Comparison of ENCODE assay signal across 8 mouse cellular contexts in genomic region chr14:61682721-61683355, GRCm38 (mm10).
DNase-seq lines count a peak whose midpoint lies in the region; TF ChIP-seq lines count a peak whose summit lies in the region.

No protein-coding gene starts in this region.

- peak; percentile 12; the same call in 1 of the 2 replicates for TF ChIP-seq POLR2A in lung, adult 2 months (IDR thresholded peaks at IDR 0.05; ENCODE audit: borderline replicate concordance, extremely low read depth, low read depth, low read length)
- no peak; the same call in 1 of the 2 replicates for TF ChIP-seq POLR2A in olfactory bulb, adult 2 months (IDR thresholded peaks at IDR 0.05; ENCODE audit: insufficient read depth, low read depth, low read length)

- H3K27ac ChIP-seq in forebrain, embryonic 10.5 days: peak overlapping the region; percentile 93
- H3K27ac ChIP-seq in layer of hippocampus, adult 2 months: peak overlapping the region; percentile 99
- peak overlapping the region; percentile 95 for H3K27ac ChIP-seq in olfactory bulb, adult 2 months (ENCODE audit: insufficient read depth, low read depth, low read length)

- intact Hi-C loops in heart, postnatal 14 days (cut with DNase I): loop anchor here (2.0 kb wide), 1 partner anchor 34 kb away; no protein-coding TSS in a partner anchor

- H3K27me3 ChIP-seq in forebrain, embryonic 10.5 days (ENCODE audit: poor library complexity, severe bottlenecking): peaks cover 71% of the 10 kb centered on the region

- DNase-seq in ES-CJ7 (ENCODE audit: low read depth, low spot score): peak; percentile 60
- DNase-seq in brain, embryonic 18.5 days (ENCODE audit: low read depth, low spot score): peak; percentile 59
- peak; percentile 76 for DNase-seq in forebrain, embryonic 10.5 days (ENCODE audit: extremely low spot score, low spot score)
- peak; percentile 72 to 74 for DNase-seq in heart, postnatal 14 days
- peak; percentile 37 to 49 for DNase-seq in layer of hippocampus, adult 2 months (ENCODE audit: low spot score in 2 of 2)
- peak; percentile 81 for DNase-seq in lung, adult 2 months
- DNase-seq in thymus, postnatal 10 days (ENCODE audit: low spot score in 2 of 2): peak; percentile 69 to 73

- under 1% methylated on average over 54 of the region's 54 CpGs for WGBS in forebrain, embryonic 10.5 days
- under 1% methylated on average over 54 of the region's 54 CpGs for WGBS in lung, adult 2 months
- 2% methylated on average over 54 of the region's 54 CpGs for WGBS in olfactory bulb, adult 2 months

- peak; percentile 28 for TF ChIP-seq CTCF in layer of hippocampus, adult 2 months (conservative IDR thresholded peaks at IDR 0.05)
- no peak for TF ChIP-seq CTCF in lung, adult 2 months (IDR thresholded peaks at IDR 0.05; ENCODE audit: insufficient read depth, low read length)
- no peak for TF ChIP-seq CTCF in olfactory bulb, adult 2 months (IDR thresholded peaks at IDR 0.05; ENCODE audit: insufficient read depth, low read depth, low read length)

- no peaks in the 10 kb centered on the region for H3K36me3 ChIP-seq in forebrain, embryonic 10.5 days (replicated peaks)

- peak overlapping the region; percentile 69 for H3K4me3 ChIP-seq in forebrain, embryonic 10.5 days
- H3K4me3 ChIP-seq in layer of hippocampus, adult 2 months: peak overlapping the region; percentile 94
- peak overlapping the region; percentile 83 for H3K4me3 ChIP-seq in lung, adult 2 months (replicated peaks; ENCODE audit: extremely low read depth, low read depth, low read length)
- peak overlapping the region; percentile 99 for H3K4me3 ChIP-seq in olfactory bulb, adult 2 months (ENCODE audit: insufficient read depth, low read depth, low read length)

- no peaks in the 10 kb centered on the region for H3K9me3 ChIP-seq in forebrain, embryonic 10.5 days

- peaks cover 70% of the 10 kb centered on the region for H3K4me1 ChIP-seq in forebrain, embryonic 10.5 days
- H3K4me1 ChIP-seq in lung, adult 2 months (ENCODE audit: control insufficient read depth, insufficient read depth, low read length): peaks cover 16% of the 10 kb centered on the region
- H3K4me1 ChIP-seq in olfactory bulb, adult 2 months (ENCODE audit: control insufficient read depth, insufficient read depth, low read length): peaks cover 12% of the 10 kb centered on the region

Comparison
In these comparisons a context has a peak if more than half of its experiments do, and no peak if none do; other contexts are left out.
1. Peak in every context shown above with its lines: DNase-seq, H3K4me3 ChIP-seq and H3K27ac ChIP-seq.